Mouse (Mus musculus): ENCODE results near the gene Tle4.

DNA sequence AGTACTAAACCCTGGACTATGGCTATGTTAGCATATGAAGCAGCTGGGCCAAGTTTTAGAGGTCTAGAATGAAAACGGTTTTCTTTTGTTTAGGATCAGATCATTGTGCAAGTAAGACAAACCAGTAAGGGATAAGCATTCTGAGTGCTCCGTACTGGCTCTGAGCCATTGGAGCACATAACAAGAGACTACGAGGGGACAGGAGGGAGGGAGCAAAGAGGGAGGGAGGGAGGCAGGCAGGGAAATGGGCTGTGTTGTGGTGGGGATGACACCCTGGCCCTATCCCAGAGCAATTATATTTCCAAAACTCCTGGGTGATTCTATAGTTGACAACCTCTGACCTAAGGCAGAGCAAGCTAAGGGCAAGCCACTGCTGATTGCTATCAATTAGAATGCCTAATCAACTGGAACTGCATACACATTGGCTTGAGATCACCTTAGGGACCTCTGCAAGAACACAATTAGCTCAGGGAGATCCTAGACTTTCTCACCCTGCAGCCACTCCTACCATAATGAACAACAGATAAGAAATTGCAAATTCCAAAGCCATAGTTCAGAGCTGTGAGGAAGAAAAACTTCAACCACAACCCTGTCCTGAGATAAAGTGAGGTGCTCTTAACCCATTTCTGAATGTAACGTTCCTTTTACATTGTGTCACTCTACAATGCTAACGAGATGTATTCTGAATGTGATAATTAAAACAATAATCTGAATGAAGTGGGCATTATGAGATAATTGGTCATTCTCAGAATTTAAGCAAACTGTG, 115.9 kb downstream of the Tle4 start:
- TF ChIP-seq MAX (IDR thresholded peaks at IDR 0.05; ENCODE audit: low read depth) (no peak), SRF (IDR thresholded peaks at IDR 0.05; ENCODE audit: control insufficient read depth, insufficient read length, low read depth) (no peak), POLR2A (IDR thresholded peaks at IDR 0.05; ENCODE audit: insufficient read length, low read depth) (no peak), MYOG (IDR thresholded peaks at IDR 0.05; ENCODE audit: control insufficient read depth in 1 of 3, insufficient read depth in 1 of 3, insufficient read length in 2 of 3, low read depth in 2 of 3) (no peak), E2F4 (IDR thresholded peaks at IDR 0.05; ENCODE audit: insufficient read depth) (no peak), USF1 (IDR thresholded peaks at IDR 0.05; ENCODE audit: low read depth) (no peak), POLR2AphosphoS2 (IDR thresholded peaks at IDR 0.05; ENCODE audit: insufficient read length, low read depth) (no peak), MYOD1 (IDR thresholded peaks at IDR 0.05; ENCODE audit: control insufficient read depth in 1 of 3, insufficient read length in 2 of 3, low read depth in 2 of 3) (no peak)

Data from myocyte (in vitro differentiated cells).